Mouse (Mus musculus): ENCODE data around the gene Syngr4.
"Not testable (repeated sequence)": the region's sequence is repeated elsewhere in the genome, so short reads cannot be mapped to it uniquely, and the experiment has no call there.

Gene Syngr4

GRCm38 (mm10) chr7:45896517-45897257 is at the start of gene Syngr4, which contains the start of gene Tmem143:
Gene Syngr4, minus strand, starts transcription at chr7:45896714.
Gene Tmem143, plus strand, starts transcription at chr7:45896941.
- peak; percentile 98 for DNase-seq (ENCODE audit: low spot score)

DNA sequence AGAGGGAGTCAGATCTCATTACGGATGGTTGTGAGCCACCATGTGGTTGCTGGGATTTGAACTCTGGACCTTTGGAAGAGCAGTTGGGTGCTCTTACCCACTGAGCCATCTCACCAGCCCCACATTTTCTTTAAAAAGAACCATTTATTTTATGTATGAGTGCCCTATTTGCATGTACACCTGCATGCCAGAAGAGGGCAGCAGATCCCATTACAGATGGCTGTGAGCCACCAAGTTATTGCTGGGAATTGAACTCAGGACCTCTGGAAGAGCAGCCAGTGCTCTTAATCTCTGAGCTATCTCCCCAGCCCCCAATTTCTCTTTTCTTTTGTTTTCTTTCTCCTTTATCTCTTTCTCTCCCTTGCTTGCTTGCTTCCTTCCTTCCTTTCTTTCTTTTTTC is 46.8 kb upstream of the Syngr4 start:
- DNase-seq (ENCODE audit: low spot score), result not testable (repeated sequence)

- DNase-seq (ENCODE audit: low spot score), result no peak
These were observed 45.5 kb upstream of the Syngr4 start for GRCm38 (mm10) chr7:45941986-45942385.

GRCm38 (mm10) chr7:45939836-45940235 is 43.3 kb upstream of the Syngr4 start:
- no peak for DNase-seq (ENCODE audit: low spot score)

- peak; percentile 75 for DNase-seq (ENCODE audit: low spot score)
These were observed 38.6 kb upstream of the Syngr4 start for GRCm38 (mm10) chr7:45935114-45935513.

DNA sequence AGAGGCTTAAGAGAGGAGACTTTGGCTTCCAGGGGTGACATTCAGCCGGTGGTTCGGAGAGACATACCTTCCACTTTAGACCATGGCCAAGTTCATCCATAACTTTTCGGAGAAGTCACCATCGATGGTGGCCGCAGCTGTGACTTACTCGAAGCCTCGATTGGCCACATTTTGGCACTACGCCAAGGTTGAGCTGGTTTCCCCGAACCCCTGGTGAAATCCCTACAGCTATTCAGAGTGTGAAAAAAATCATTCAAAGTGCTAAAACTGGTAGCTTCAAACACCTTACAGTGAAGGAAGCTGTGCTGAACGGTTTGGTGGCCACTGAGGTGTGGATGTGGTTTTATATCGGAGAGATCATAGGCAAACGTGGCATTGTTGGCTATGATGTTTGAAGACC is 37.3 kb upstream of the Syngr4 start:
- DNase-seq (ENCODE audit: low spot score), result not testable (repeated sequence)

GRCm38 (mm10) chr7:45929688-45930087 is 33.2 kb upstream of the Syngr4 start:
- DNase-seq (ENCODE audit: low spot score), result no peak

DNA sequence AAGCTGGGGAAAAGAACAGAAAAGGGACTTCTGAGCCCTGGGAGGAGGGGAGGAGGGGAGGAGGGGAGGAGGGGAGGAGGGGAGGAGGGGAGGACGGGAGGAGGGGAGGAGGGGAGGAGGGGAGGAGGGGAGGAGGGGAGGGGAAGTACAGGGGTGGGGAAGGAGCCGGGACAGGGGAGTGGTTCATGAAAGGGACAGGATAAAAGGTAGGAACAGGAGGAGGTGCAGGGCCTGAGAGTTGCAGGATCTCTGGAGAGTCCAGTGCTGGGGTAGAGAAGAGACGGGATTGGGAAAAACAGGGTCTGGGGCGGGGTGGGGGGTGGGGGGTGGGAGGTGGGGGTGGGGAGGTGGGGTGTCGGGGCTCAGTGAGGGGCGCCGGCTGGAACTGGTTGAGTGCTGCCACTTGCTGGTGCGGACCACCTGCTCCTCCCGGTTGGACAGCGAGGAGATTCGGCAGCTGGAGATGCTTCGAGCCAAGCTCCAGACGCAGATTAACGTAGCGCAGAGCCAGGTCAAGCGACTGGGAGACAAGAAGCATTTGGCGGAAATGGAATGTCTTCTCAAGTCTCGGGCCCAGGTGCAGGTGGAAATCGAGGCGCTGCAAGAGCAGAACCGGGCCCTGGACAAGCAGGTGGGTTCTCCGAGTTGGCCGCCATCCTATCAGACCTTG is 32.2 kb upstream of the Syngr4 start:
- DNase-seq (ENCODE audit: low spot score), result no peak

DNA sequence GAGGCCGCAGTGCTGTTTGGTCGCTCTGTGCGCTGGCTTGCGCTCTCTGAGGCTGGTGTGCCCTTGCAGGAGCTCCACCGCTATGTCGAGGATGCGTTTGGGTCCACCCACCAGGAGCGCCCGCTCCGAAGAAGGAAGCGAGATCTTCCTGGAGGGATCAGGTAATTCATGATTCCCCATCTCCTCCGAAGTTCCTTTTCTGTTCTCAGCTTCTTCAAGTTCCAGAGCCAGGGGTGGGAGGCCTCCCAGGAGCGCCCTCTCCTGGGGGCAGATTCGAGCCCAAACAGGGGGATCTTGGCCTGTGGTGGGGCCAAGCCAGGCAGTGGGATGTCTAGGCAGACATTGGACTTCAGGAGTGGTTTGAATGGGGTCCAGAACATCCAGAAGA is 27.9 kb upstream of the Syngr4 start:
- DNase-seq (ENCODE audit: low spot score), result peak; percentile 26

- DNase-seq (ENCODE audit: low spot score), result peak; percentile 85
These were observed 27.4 kb upstream of the Syngr4 start, which contains the start of gene Ccdc114 for GRCm38 (mm10) chr7:45923762-45924428. Gene Ccdc114, plus strand, starts transcription at chr7:45924072.

DNA sequence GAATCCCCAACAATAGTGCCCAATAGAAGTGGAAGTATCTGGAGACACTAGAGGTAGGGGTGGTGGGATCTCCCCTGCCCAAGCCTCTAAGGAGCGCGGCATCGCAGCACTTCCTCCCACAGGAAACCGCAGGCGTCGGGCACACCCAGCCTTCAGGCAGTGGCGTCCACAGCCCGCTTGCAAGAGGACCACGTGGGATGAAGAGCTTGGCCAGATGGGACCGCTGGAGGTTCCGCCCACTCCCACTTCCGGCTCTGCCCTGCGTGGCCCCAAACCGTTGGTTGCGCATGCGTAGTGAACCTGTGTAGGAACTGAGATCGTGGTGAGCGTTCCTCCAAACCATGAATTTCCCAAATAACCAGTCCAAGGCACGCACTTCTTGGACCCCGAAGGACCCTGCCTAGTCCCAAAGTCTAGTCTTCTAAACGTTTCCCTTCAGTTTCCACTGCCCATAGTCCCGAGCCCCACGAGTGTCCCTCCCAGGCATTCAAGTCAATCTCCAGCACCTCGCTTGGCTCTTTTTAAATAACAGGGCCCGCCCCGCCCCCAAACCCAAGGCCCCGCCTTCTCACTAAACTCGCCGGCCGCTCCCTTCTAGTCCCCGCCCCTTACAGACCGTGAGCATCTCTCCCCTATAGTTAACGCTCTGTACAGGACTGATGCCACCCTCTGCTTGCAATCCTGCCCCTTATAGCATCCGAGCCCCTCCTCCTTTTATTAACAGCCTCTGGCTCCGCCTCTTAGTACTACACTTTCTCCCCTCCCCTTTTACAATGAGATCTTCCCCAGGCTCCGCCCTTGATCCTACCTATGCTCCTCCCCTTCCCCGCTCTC is 26.6 kb upstream of the Syngr4 start:
- DNase-seq (ENCODE audit: low spot score), result peak; percentile 98

- no peak for DNase-seq (ENCODE audit: low spot score)
These were observed 25.6 kb upstream of the Syngr4 start for GRCm38 (mm10) chr7:45921950-45922600.

GRCm38 (mm10) chr7:45921242-45921621 is 24.7 kb upstream of the Syngr4 start, which contains the start of gene Emp3:
Gene Emp3, minus strand, starts transcription at chr7:45921404.
- DNase-seq (ENCODE audit: low spot score), result peak; percentile 61

DNA sequence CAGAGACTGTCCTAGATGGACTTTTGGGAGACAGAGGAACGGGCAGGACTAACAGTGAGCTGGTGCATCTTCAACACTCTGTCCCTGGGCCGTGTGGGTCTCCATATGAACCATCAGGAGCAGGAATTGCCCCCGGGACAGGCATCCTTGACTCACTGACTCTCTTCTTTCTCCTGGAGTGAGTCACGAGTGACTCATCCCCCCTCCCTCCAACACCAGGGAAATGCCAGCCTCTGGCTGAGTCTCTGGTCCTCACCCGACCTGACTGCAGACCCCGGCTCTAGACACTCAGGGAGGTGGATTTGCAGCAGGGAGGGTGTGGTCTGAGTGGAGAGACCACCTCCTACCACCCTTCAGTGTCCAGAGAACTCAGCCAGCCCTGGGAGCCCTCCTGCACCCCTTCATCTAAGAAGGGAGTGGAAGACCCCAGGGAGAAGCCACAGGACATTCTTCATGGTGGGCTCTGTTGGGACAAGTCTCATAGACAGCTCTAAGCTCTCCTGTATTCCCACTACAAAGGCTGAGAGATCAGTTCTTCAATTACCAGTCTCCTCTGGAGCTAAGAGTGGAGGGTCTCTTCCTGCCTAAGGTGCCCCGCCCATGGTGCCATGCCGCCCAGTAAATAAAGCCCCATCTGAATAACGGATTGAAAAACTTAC is 24.2 kb upstream of the Syngr4 start:
- no peak for DNase-seq (ENCODE audit: low spot score)

DNA sequence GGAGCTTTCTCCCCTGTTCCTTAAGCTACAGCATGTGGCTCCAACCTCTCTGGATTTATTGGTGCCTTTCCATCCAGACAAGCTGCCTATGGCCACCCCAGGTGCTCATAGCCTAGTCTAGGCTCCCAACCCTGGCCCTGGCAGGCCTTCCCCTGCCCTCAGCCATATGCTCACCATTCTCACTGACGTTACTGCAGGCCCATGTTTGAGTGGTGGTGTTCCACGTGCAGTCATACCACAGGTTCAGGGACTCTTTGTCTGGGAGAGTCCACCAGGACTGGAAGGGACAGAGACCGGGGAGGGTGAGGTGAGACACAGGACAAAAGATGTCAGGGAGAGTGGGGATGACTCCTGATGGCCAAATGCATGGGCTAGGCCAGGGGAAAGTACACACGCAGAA is 23.2 kb upstream of the Syngr4 start:
- DNase-seq (ENCODE audit: low spot score), result no peak

- DNase-seq (ENCODE audit: low spot score), result no peak
These were observed 22.7 kb upstream of the Syngr4 start for GRCm38 (mm10) chr7:45919083-45919671.

DNA sequence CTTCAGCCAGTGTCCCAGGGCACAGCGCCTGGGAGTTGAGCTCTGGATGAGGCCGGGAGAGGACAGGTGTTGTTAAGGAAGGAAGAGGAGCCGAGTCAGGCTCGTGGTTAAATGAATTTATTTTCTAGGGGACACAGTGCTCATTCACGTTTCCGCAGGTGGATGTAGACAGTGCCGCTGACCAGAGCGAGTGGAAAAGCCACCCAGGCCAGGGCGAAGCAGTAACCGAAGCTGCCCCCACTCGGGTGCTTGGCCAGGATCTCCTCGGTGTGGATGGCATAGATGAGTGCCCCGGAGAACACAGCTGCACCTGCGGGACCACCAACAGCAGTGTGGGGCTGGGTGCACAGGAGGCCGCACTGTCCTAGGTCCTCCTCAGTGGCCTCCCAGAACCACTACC is 21.4 kb upstream of the Syngr4 start:
- DNase-seq (ENCODE audit: low spot score), result no peak

GRCm38 (mm10) chr7:45917004-45917704 is 20.6 kb upstream of the Syngr4 start:
- DNase-seq (ENCODE audit: low spot score), result no peak

DNA sequence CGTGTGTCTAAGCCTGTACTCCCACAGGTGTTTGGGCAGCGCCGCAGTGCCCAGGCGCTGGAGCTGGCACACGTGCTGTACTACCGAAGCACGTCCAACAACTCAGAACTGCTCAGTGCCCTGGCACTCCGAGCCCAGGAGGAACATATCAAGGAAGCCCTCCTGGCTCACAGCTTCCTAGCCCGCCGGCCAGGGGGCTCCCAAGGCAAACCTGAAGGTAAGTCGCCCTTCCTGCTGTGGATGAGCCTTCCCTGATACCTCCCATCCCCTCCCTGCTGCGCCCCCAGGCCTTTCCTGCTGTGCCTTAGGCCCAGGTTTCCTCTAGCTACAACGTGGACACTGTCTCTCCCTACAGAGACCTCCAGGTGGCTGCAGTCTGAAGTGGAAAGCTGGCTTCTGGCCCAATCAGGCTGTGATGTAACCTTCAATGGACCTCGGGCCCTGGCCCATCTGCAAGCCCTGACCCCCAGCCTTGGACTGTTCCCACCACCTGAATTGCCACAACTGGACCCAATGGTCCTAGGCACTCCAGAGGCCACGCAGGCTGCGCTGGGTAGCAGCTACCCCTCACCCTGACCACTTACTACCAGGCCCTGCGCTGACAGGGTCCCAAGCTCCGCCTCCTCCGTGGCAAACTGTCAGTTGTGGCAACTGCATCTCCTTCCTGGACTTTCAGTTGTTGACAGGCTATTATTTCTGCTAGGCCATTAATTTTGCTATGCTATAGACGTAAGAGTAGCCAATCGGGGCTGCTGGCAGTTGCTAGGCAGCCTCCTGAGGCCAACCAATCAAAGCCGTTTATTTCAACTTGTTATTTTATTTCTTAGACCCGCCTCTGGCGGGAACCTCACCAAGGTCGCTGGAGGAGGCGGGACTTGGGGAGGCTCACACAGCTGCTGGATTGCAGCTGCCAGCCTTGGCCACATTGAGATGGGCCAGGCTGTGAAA is 19.8 kb upstream of the Syngr4 start:
- peak; percentile 85 for DNase-seq (ENCODE audit: low spot score)
